Mouse (Mus musculus): ENCODE data around the gene Exoc3l. TPM values are rescaled to one million over a fixed set of nuclear protein-coding genes. Genes with fewer than 3 reads are reported as not detected.

Gene Exoc3l
- polyA plus RNA-seq, 1 experiment from 2014 or later, result 3.7 TPM

DNA sequence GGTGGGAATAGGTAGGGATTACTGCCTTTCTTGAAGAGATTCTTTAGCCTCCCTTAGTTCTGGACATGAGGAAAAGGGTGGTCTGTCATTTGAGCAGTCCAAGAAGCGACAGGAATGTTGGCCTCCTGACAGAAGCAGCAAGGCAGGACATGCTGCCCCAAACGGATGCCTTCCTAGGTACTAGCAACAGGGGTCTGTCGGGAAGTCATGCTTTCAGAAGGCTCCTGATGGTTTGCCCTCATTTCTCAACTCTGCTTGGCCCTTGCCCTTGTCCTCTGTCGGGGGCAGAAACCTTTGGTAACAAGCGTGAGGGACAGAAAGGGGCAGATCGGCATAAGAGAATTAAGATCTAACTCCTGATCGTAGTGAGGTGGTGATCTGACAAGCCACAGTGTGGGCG is 14.2 kb upstream of the Exoc3l start:
- Histone ChIP-seq H3K9ac (ENCODE audit: low read length) (no peak overlapping the region), H3K9me3 (ENCODE audit: control insufficient read depth, low read length) (no peaks in the 10 kb centered on the region), H3K4me3 (ENCODE audit: low read depth, low read length) (no peak overlapping the region), H3K27ac (replicated peaks) (no peak overlapping the region), H3K4me1 (replicated peaks; ENCODE audit: control insufficient read depth, insufficient read depth) (peaks cover 7% of the 10 kb centered on the region; the same call in 1 of the 2 replicates), H3K4me2 (replicated peaks; ENCODE audit: low read depth) (no peak overlapping the region), H3K27me3 (ENCODE audit: control insufficient read depth, insufficient read depth, low read length) (no peaks in the 10 kb centered on the region), H3K36me3 (ENCODE audit: control insufficient read depth, insufficient read depth, low read length) (peaks cover 11% of the 10 kb centered on the region)
- DNase-seq (ENCODE audit: low spot score) (no peak), ATAC-seq (ENCODE audit: low FRiP score, low TSS enrichment) (no peak)
- WGBS, result 81% methylated on average over 8 of the region's 8 CpGs
- no peak for TF ChIP-seq CTCF (IDR thresholded peaks at IDR 0.05; ENCODE audit: low read depth)
- no peak for TF ChIP-seq EP300 (optimal IDR thresholded peaks at IDR 0.05)

DNA sequence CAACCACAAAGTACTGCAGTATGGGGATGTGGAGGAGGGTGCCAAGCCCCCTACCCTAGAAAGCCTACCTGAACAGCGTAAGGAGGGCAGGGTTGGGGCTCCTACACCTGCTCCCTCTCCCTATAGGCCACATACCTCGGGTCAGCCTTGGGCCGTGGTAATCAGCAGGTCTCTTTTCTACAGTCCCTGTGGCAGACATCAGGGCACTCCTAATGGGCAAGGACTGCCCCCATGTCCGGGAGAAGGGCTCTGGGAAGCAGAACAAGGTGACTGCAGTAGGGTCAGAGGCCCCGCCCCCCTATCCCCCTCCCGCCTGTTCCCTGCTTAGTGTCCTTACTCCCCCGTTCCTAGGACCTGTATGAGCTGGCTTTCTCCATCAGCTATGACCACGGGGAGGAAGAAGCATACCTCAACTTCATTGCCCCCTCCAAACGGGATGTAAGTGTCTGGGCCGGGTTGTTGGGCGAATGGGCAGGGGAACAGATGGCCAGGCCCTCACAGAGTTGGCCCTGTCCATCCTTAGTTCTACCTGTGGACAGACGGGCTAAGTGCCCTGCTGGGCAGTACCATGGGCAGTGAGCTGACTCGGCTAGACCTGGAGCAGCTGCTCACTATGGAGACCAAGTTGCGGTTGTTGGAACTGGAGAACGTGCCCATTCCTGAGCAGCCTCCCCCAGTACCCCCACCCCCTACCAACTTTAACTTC is 13.4 kb upstream of the Exoc3l start:
- no peak for ATAC-seq (ENCODE audit: low FRiP score, low TSS enrichment)
- Histone ChIP-seq H3K4me1 (replicated peaks; ENCODE audit: control insufficient read depth, insufficient read depth) (peaks cover 7% of the 10 kb centered on the region; the same call in 1 of the 2 replicates), H3K27me3 (ENCODE audit: control insufficient read depth, insufficient read depth, low read length) (no peaks in the 10 kb centered on the region), H3K36me3 (ENCODE audit: control insufficient read depth, insufficient read depth, low read length) (peaks cover 9% of the 10 kb centered on the region), H3K4me2 (replicated peaks; ENCODE audit: low read depth) (no peak overlapping the region), H3K9me3 (ENCODE audit: control insufficient read depth, low read length) (no peaks in the 10 kb centered on the region), H3K4me3 (ENCODE audit: low read depth, low read length) (no peak overlapping the region), H3K27ac (replicated peaks) (no peak overlapping the region), H3K9ac (ENCODE audit: low read length) (no peak overlapping the region)
- no peak for DNase-seq (ENCODE audit: low spot score)
- 87% methylated on average over 15 of the region's 15 CpGs for WGBS
- TF ChIP-seq EP300 (optimal IDR thresholded peaks at IDR 0.05), result no peak
- TF ChIP-seq CTCF (IDR thresholded peaks at IDR 0.05; ENCODE audit: low read depth), result no peak

GRCm38 (mm10) chr8:105308428-105308827 is 12.5 kb upstream of the Exoc3l start:
- H3K27ac ChIP-seq (replicated peaks), result no peak overlapping the region
- 93% methylated on average over 10 of the region's 10 CpGs for WGBS
- DNase-seq (ENCODE audit: low spot score), result no peak
- H3K9me3 ChIP-seq (ENCODE audit: control insufficient read depth, low read length), result no peaks in the 10 kb centered on the region
- H3K36me3 ChIP-seq (ENCODE audit: control insufficient read depth, insufficient read depth, low read length), result peaks cover 12% of the 10 kb centered on the region
- ATAC-seq (ENCODE audit: low FRiP score, low TSS enrichment), result no peak
- H3K9ac ChIP-seq (ENCODE audit: low read length), result no peak overlapping the region
- TF ChIP-seq CTCF (IDR thresholded peaks at IDR 0.05; ENCODE audit: low read depth) (no peak), EP300 (optimal IDR thresholded peaks at IDR 0.05) (no peak)
- no peak overlapping the region for H3K4me3 ChIP-seq (ENCODE audit: low read depth, low read length)
- H3K4me1 ChIP-seq (replicated peaks; ENCODE audit: control insufficient read depth, insufficient read depth), result peaks cover 7% of the 10 kb centered on the region; the same call in 1 of the 2 replicates
- H3K4me2 ChIP-seq (replicated peaks; ENCODE audit: low read depth), result no peak overlapping the region
- H3K27me3 ChIP-seq (ENCODE audit: control insufficient read depth, insufficient read depth, low read length), result no peaks in the 10 kb centered on the region

- Histone ChIP-seq H3K4me3 (ENCODE audit: low read depth, low read length) (no peak overlapping the region), H3K4me1 (replicated peaks; ENCODE audit: control insufficient read depth, insufficient read depth) (peaks cover 7% of the 10 kb centered on the region; the same call in 1 of the 2 replicates), H3K9me3 (ENCODE audit: control insufficient read depth, low read length) (no peaks in the 10 kb centered on the region), H3K27me3 (ENCODE audit: control insufficient read depth, insufficient read depth, low read length) (no peaks in the 10 kb centered on the region), H3K27ac (replicated peaks) (no peak overlapping the region), H3K36me3 (ENCODE audit: control insufficient read depth, insufficient read depth, low read length) (peaks cover 11% of the 10 kb centered on the region), H3K9ac (ENCODE audit: low read length) (no peak overlapping the region), H3K4me2 (replicated peaks; ENCODE audit: low read depth) (no peak overlapping the region)
- 95% methylated on average over 13 of the region's 13 CpGs for WGBS
- DNase-seq (ENCODE audit: low spot score), result no peak
- no peak for ATAC-seq (ENCODE audit: low FRiP score, low TSS enrichment)
- TF ChIP-seq CTCF (IDR thresholded peaks at IDR 0.05; ENCODE audit: low read depth) (no peak), EP300 (optimal IDR thresholded peaks at IDR 0.05) (no peak)
These were observed 11.8 kb upstream of the Exoc3l start for GRCm38 (mm10) chr8:105307670-105308069.

GRCm38 (mm10) chr8:105306146-105306691 is 10.3 kb upstream of the Exoc3l start:
- peak overlapping the region; percentile 92 for H3K27ac ChIP-seq (replicated peaks)
- peaks cover 7% of the 10 kb centered on the region; the same call in 1 of the 2 replicates for H3K4me1 ChIP-seq (replicated peaks; ENCODE audit: control insufficient read depth, insufficient read depth)
- ATAC-seq (ENCODE audit: low FRiP score, low TSS enrichment), result peak; percentile 13
- H3K36me3 ChIP-seq (ENCODE audit: control insufficient read depth, insufficient read depth, low read length), result peaks cover 15% of the 10 kb centered on the region
- H3K4me2 ChIP-seq (replicated peaks; ENCODE audit: low read depth), result peak overlapping the region; percentile 74
- H3K27me3 ChIP-seq (ENCODE audit: control insufficient read depth, insufficient read depth, low read length), result no peaks in the 10 kb centered on the region
- H3K4me3 ChIP-seq (ENCODE audit: low read depth, low read length), result peak overlapping the region; percentile 47
- TF ChIP-seq CTCF (IDR thresholded peaks at IDR 0.05; ENCODE audit: low read depth) (peak; percentile 27; the same call in 1 of the 2 replicates), EP300 (optimal IDR thresholded peaks at IDR 0.05) (no peak)
- no peaks in the 10 kb centered on the region for H3K9me3 ChIP-seq (ENCODE audit: control insufficient read depth, low read length)
- no peak for DNase-seq (ENCODE audit: low spot score)
- WGBS, result 28% methylated on average over 5 of the region's 5 CpGs
- peak overlapping the region; percentile 67 for H3K9ac ChIP-seq (ENCODE audit: low read length)

All from stomach, postnatal 0 days (tissue).